Mouse (Mus musculus): ENCODE results near the gene Camsap2. TPM values are rescaled to one million over a fixed set of nuclear protein-coding genes. Genes with fewer than 3 reads are reported as not detected.

Gene Camsap2
- polyA plus RNA-seq, 2 experiments = 8.8 to 10.3 TPM

GRCm38 (mm10) chr1:136358841-136359360, 13.0 kb upstream of the Camsap2 start:
- TF ChIP-seq CTCF (IDR thresholded peaks at IDR 0.05; ENCODE audit: low read depth) = no peak
- TF ChIP-seq EP300 (IDR thresholded peaks at IDR 0.05; ENCODE audit: low read depth) = no peak
- Histone ChIP-seq H3K27ac (no peak overlapping the region), H3K27me3 (ENCODE audit: control insufficient read depth, insufficient read depth, low read length) (no peaks in the 10 kb centered on the region), H3K36me3 (replicated peaks; ENCODE audit: control insufficient read depth, insufficient read depth, low read depth) (no peaks in the 10 kb centered on the region), H3K4me2 (ENCODE audit: low read depth) (no peak overlapping the region), H3K9me3 (ENCODE audit: control insufficient read depth, low read length) (no peaks in the 10 kb centered on the region), H3K9ac (replicated peaks) (no peak overlapping the region), H3K4me3 (ENCODE audit: insufficient read depth in 1 of 2, low read depth in 2 of 2, low read length in 2 of 2) (no peak overlapping the region), H3K4me1 (replicated peaks; ENCODE audit: control insufficient read depth in 2 of 2, insufficient read depth in 2 of 2, low read length in 1 of 2) (peaks cover 8 to 16% of the 10 kb centered on the region in 2 experiments)
- WGBS (ENCODE audit: insufficient replicate concordance) = 75% methylated on average over 7 of the region's 7 CpGs
- no peak for DNase-seq (ENCODE audit: low read depth in 3 of 3, low spot score in 3 of 3)
- ATAC-seq (ENCODE audit: insufficient read depth) = no peak

GRCm38 (mm10) chr1:136355651-136356050, 9.7 kb upstream of the Camsap2 start:
- 69% methylated on average over 4 of the region's 4 CpGs for WGBS (ENCODE audit: insufficient replicate concordance)
- no peak for DNase-seq (ENCODE audit: low read depth in 3 of 3, low spot score in 3 of 3)
- H3K27me3 ChIP-seq (ENCODE audit: control insufficient read depth, insufficient read depth, low read length) = no peaks in the 10 kb centered on the region
- no peak overlapping the region for H3K4me3 ChIP-seq (ENCODE audit: insufficient read depth in 1 of 2, low read depth in 2 of 2, low read length in 2 of 2)
- no peak for ATAC-seq (ENCODE audit: insufficient read depth)
- no peak overlapping the region for H3K9ac ChIP-seq (replicated peaks)
- no peak overlapping the region for H3K27ac ChIP-seq
- no peak overlapping the region for H3K4me2 ChIP-seq (ENCODE audit: low read depth)
- TF ChIP-seq EP300 (IDR thresholded peaks at IDR 0.05; ENCODE audit: low read depth) (no peak), CTCF (IDR thresholded peaks at IDR 0.05; ENCODE audit: low read depth) (no peak)
- H3K36me3 ChIP-seq (replicated peaks; ENCODE audit: control insufficient read depth, insufficient read depth, low read depth) = no peaks in the 10 kb centered on the region
- H3K4me1 ChIP-seq (replicated peaks; ENCODE audit: control insufficient read depth in 2 of 2, insufficient read depth in 2 of 2, low read length in 1 of 2) = peaks cover 5 to 7% of the 10 kb centered on the region in 2 experiments
- no peaks in the 10 kb centered on the region for H3K9me3 ChIP-seq (ENCODE audit: control insufficient read depth, low read length)

GRCm38 (mm10) chr1:136350699-136351200, 4.8 kb upstream of the Camsap2 start:
- DNase-seq (ENCODE audit: low read depth in 3 of 3, low spot score in 3 of 3) (no peak), ATAC-seq (ENCODE audit: insufficient read depth) (no peak)
- Histone ChIP-seq H3K27ac (no peak overlapping the region), H3K4me1 (replicated peaks; ENCODE audit: control insufficient read depth in 2 of 2, insufficient read depth in 2 of 2, low read length in 1 of 2) (peaks cover 25 to 26% of the 10 kb centered on the region in 2 experiments), H3K36me3 (replicated peaks; ENCODE audit: control insufficient read depth, insufficient read depth, low read depth) (no peaks in the 10 kb centered on the region), H3K9ac (replicated peaks) (no peak overlapping the region), H3K4me3 (ENCODE audit: insufficient read depth in 1 of 2, low read depth in 2 of 2, low read length in 2 of 2) (no peak overlapping the region), H3K27me3 (ENCODE audit: control insufficient read depth, insufficient read depth, low read length) (no peaks in the 10 kb centered on the region), H3K4me2 (ENCODE audit: low read depth) (no peak overlapping the region), H3K9me3 (ENCODE audit: control insufficient read depth, low read length) (no peaks in the 10 kb centered on the region)
- 54% methylated on average over 3 of the region's 3 CpGs for WGBS (ENCODE audit: insufficient replicate concordance)
- no peak for TF ChIP-seq CTCF (IDR thresholded peaks at IDR 0.05; ENCODE audit: low read depth)
- TF ChIP-seq EP300 (IDR thresholded peaks at IDR 0.05; ENCODE audit: low read depth) = no peak

GRCm38 (mm10) chr1:136348137-136348536, 2.2 kb upstream of the Camsap2 start:
- no peak for TF ChIP-seq CTCF (IDR thresholded peaks at IDR 0.05; ENCODE audit: low read depth)
- TF ChIP-seq EP300 (IDR thresholded peaks at IDR 0.05; ENCODE audit: low read depth) = no peak
- Histone ChIP-seq H3K4me1 (replicated peaks; ENCODE audit: control insufficient read depth in 2 of 2, insufficient read depth in 2 of 2, low read length in 1 of 2) (peaks cover 26 to 29% of the 10 kb centered on the region in 2 experiments), H3K9me3 (ENCODE audit: control insufficient read depth, low read length) (no peaks in the 10 kb centered on the region), H3K9ac (replicated peaks) (no peak overlapping the region; the same call in 1 of the 2 replicates), H3K4me2 (ENCODE audit: low read depth) (no peak overlapping the region), H3K27me3 (ENCODE audit: control insufficient read depth, insufficient read depth, low read length) (no peaks in the 10 kb centered on the region), H3K36me3 (replicated peaks; ENCODE audit: control insufficient read depth, insufficient read depth, low read depth) (no peaks in the 10 kb centered on the region; the same call in 1 of the 2 replicates), H3K27ac (peak overlapping the region; percentile 96), H3K4me3 (ENCODE audit: insufficient read depth in 1 of 2, low read depth in 2 of 2, low read length in 2 of 2) (no peak overlapping the region)
- ATAC-seq (ENCODE audit: insufficient read depth) (no peak), DNase-seq (ENCODE audit: low read depth in 3 of 3, low spot score in 3 of 3) (no peak)
- WGBS (ENCODE audit: insufficient replicate concordance) = 80% methylated on average over 5 of the region's 5 CpGs

GRCm38 (mm10) chr1:136347140-136347539, 1.2 kb upstream of the Camsap2 start:
- TF ChIP-seq CTCF (IDR thresholded peaks at IDR 0.05; ENCODE audit: low read depth) (no peak), EP300 (IDR thresholded peaks at IDR 0.05; ENCODE audit: low read depth) (peak; percentile 97)
- Histone ChIP-seq H3K36me3 (replicated peaks; ENCODE audit: control insufficient read depth, insufficient read depth, low read depth) (no peaks in the 10 kb centered on the region; the same call in 1 of the 2 replicates), H3K9ac (replicated peaks) (peak overlapping the region; percentile 86), H3K9me3 (ENCODE audit: control insufficient read depth, low read length) (no peaks in the 10 kb centered on the region), H3K4me3 (ENCODE audit: insufficient read depth in 1 of 2, low read depth in 2 of 2, low read length in 2 of 2) (peak overlapping the region in 1 of 2 experiments; percentile 97; a peak in 2 of 4 replicates), H3K4me2 (ENCODE audit: low read depth) (peak overlapping the region; percentile 99), H3K27me3 (ENCODE audit: control insufficient read depth, insufficient read depth, low read length) (no peaks in the 10 kb centered on the region), H3K27ac (peak overlapping the region; percentile 96), H3K4me1 (replicated peaks; ENCODE audit: control insufficient read depth in 2 of 2, insufficient read depth in 2 of 2, low read length in 1 of 2) (peaks cover 28 to 33% of the 10 kb centered on the region in 2 experiments)
- WGBS (ENCODE audit: insufficient replicate concordance) = 18% methylated on average over 4 of the region's 4 CpGs
- peak; percentile 88 to 90 (median 89) for DNase-seq (ENCODE audit: low read depth in 3 of 3, low spot score in 3 of 3)
- peak; percentile 78 for ATAC-seq (ENCODE audit: insufficient read depth)

All from liver, embryonic 14.5 days (tissue).